Mouse (Mus musculus): ENCODE measurements at regions not wholly inside any gene's neighbourhood (a gene's known extent, or its start where the extent isn't known, plus 50 kb on each side); places are given as distances from the start of the nearest gene placed in this dataset.

- TF ChIP-seq CTCF (IDR thresholded peaks at IDR 0.05; ENCODE audit: insufficient read depth, low read length): no peak
- TF ChIP-seq POLR2A (IDR thresholded peaks at IDR 0.05; ENCODE audit: borderline replicate concordance, extremely low read depth, low read depth, low read length): no peak
Measured at GRCm38 (mm10) chr4:125437161-125437822, 53.2 kb upstream of the Grik3 start.
